Mouse (Mus musculus) olfactory bulb, adult 2 months (tissue): Measurements from ENCODE around the gene Nudt1.

Experiments used
- CTCF ChIP-seq: fragments of 200-500 bp; IDR thresholded peaks from 2 replicates; pipeline ENCODE4 v1.5.1; 2012; ENCODE audit warnings: low read depth, mild to moderate bottlenecking, low read length, moderate library complexity; ENCODE audit not compliant: insufficient read depth
- POLR2A ChIP-seq: fragments of 200-500 bp; IDR thresholded peaks from 2 replicates; pipeline ENCODE4 v1.6.1; 2012; ENCODE audit warnings: mild to moderate bottlenecking, low read depth, low read length, moderate library complexity; ENCODE audit not compliant: insufficient read depth

DNA sequence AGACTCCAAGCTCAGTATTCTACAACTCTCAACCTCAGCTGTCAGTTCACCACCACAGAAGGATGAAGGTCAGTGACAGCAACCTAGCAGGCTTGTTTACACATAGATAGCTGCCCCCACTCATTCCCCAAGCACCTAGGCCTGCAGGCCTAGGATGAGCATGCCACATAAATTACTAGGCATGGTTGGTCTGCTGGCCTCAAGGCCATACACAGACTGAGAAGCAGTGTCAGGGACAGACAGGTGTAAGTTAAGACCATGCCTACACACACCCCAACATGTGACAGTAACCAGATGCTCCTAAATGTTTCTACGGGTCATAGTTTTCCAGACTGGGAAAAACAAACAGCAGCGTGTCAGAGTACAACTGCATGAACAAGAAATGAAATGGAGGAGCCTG lies 48.0 kb downstream of the Nudt1 start:
- no peak for TF ChIP-seq CTCF
- TF ChIP-seq POLR2A, result no peak
